Mouse (Mus musculus): ENCODE results near the gene Psmb2. TPM values are rescaled to one million over a fixed set of nuclear protein-coding genes. Genes with fewer than 3 reads are reported as not detected.

Gene Psmb2
- polyA plus RNA-seq (2014; fragmentation: Nextera tagmentation; extraction: Ambion mirVana), result 465 and 479 TPM in 2 replicates

- ATAC-seq (ENCODE audit: low read depth), result peak; percentile 98
- 4% methylated on average over 44 of the region's 48 CpGs for WGBS
- H3K4me1 ChIP-seq (ENCODE audit: control insufficient read depth, insufficient read depth, low read length), result peaks cover 6% of the 10 kb centered on the region; the same call in 1 of the 2 replicates
- peak; percentile 98 for DNase-seq (ENCODE audit: low spot score)
- H3K36me3 ChIP-seq (ENCODE audit: control insufficient read depth, insufficient read depth, low read length), result no peaks in the 10 kb centered on the region
- H3K9ac ChIP-seq (ENCODE audit: low read depth, low read length), result peak within 1 kb of the TSS; percentile 100
- H3K9me3 ChIP-seq (ENCODE audit: control insufficient read depth, low read length), result no peaks in the 10 kb centered on the region
- peak within 1 kb of the TSS; percentile 94 for H3K4me2 ChIP-seq (ENCODE audit: low read depth, low read length)
- H3K27me3 ChIP-seq (replicated peaks; ENCODE audit: control insufficient read depth, insufficient read depth, low read length), result no peaks in the 10 kb centered on the region
- peak within 1 kb of the TSS; percentile 100 for H3K4me3 ChIP-seq (ENCODE audit: low read depth, low read length)
- H3K27ac ChIP-seq (replicated peaks; ENCODE audit: low read depth, low read length), result peak within 1 kb of the TSS; percentile 75
These were observed at the start of gene Psmb2 for GRCm38 (mm10) chr4:126677054-126678003. Psmb2 (plus strand) TSS chr4:126677630.

- no peak for ATAC-seq (ENCODE audit: low read depth)
- no peak overlapping the region for H3K9ac ChIP-seq (ENCODE audit: low read depth, low read length)
These were observed 45.5 kb upstream of the Psmb2 start for GRCm38 (mm10) chr4:126631922-126632321.

GRCm38 (mm10) chr4:126632668-126633067 lies 44.8 kb upstream of the Psmb2 start:
- H3K27me3 ChIP-seq (replicated peaks; ENCODE audit: control insufficient read depth, insufficient read depth, low read length), result no peaks in the 10 kb centered on the region
- H3K36me3 ChIP-seq (ENCODE audit: control insufficient read depth, insufficient read depth, low read length), result no peaks in the 10 kb centered on the region
- H3K4me1 ChIP-seq (ENCODE audit: control insufficient read depth, insufficient read depth, low read length), result no peaks in the 10 kb centered on the region
- no peak overlapping the region for H3K27ac ChIP-seq (replicated peaks; ENCODE audit: low read depth, low read length)
- H3K4me2 ChIP-seq (ENCODE audit: low read depth, low read length), result no peak overlapping the region
- WGBS, result 65% methylated on average over 3 of the region's 3 CpGs
- no peaks in the 10 kb centered on the region for H3K9me3 ChIP-seq (ENCODE audit: control insufficient read depth, low read length)
- H3K4me3 ChIP-seq (ENCODE audit: low read depth, low read length), result no peak overlapping the region
- DNase-seq (ENCODE audit: low spot score) (no peak), ATAC-seq (ENCODE audit: low read depth) (no peak)
- no peak overlapping the region for H3K9ac ChIP-seq (ENCODE audit: low read depth, low read length)

More at GRCm38 (mm10) chr4:126631922-126632321, 45.5 kb upstream of the Psmb2 start:
- 37% methylated on average over 2 of the region's 2 CpGs for WGBS
- no peak overlapping the region for H3K4me2 ChIP-seq (ENCODE audit: low read depth, low read length)
- H3K36me3 ChIP-seq (ENCODE audit: control insufficient read depth, insufficient read depth, low read length), result no peaks in the 10 kb centered on the region
- no peaks in the 10 kb centered on the region for H3K4me1 ChIP-seq (ENCODE audit: control insufficient read depth, insufficient read depth, low read length)
- no peaks in the 10 kb centered on the region for H3K9me3 ChIP-seq (ENCODE audit: control insufficient read depth, low read length)
- H3K27ac ChIP-seq (replicated peaks; ENCODE audit: low read depth, low read length), result no peak overlapping the region
- no peak overlapping the region for H3K4me3 ChIP-seq (ENCODE audit: low read depth, low read length)
- H3K27me3 ChIP-seq (replicated peaks; ENCODE audit: control insufficient read depth, insufficient read depth, low read length), result no peaks in the 10 kb centered on the region
- DNase-seq (ENCODE audit: low spot score), result no peak

- DNase-seq (ENCODE audit: low spot score), result no peak
- Histone ChIP-seq H3K9me3 (ENCODE audit: control insufficient read depth, low read length) (no peaks in the 10 kb centered on the region), H3K4me3 (ENCODE audit: low read depth, low read length) (no peak overlapping the region), H3K4me2 (ENCODE audit: low read depth, low read length) (no peak overlapping the region), H3K9ac (ENCODE audit: low read depth, low read length) (0 out of 2 replicates have a peak overlapping the region, but pooled peaks have one; percentile 19), H3K36me3 (ENCODE audit: control insufficient read depth, insufficient read depth, low read length) (no peaks in the 10 kb centered on the region), H3K27ac (replicated peaks; ENCODE audit: low read depth, low read length) (no peak overlapping the region), H3K27me3 (replicated peaks; ENCODE audit: control insufficient read depth, insufficient read depth, low read length) (no peaks in the 10 kb centered on the region), H3K4me1 (ENCODE audit: control insufficient read depth, insufficient read depth, low read length) (no peaks in the 10 kb centered on the region)
- WGBS, result 15% methylated on average over 11 of the region's 11 CpGs
- ATAC-seq (ENCODE audit: low read depth), result no peak
These were observed 41.1 kb upstream of the Psmb2 start for GRCm38 (mm10) chr4:126636330-126636729.

GRCm38 (mm10) chr4:126637446-126637845 lies 40.0 kb upstream of the Psmb2 start:
- H3K27ac ChIP-seq (replicated peaks; ENCODE audit: low read depth, low read length), result no peak overlapping the region
- ATAC-seq (ENCODE audit: low read depth), result no peak
- no peak for DNase-seq (ENCODE audit: low spot score)
- H3K9me3 ChIP-seq (ENCODE audit: control insufficient read depth, low read length), result no peaks in the 10 kb centered on the region
- no peaks in the 10 kb centered on the region for H3K36me3 ChIP-seq (ENCODE audit: control insufficient read depth, insufficient read depth, low read length)
- no peaks in the 10 kb centered on the region for H3K4me1 ChIP-seq (ENCODE audit: control insufficient read depth, insufficient read depth, low read length)
- WGBS, result 60% methylated on average over 4 of the region's 4 CpGs
- H3K9ac ChIP-seq (ENCODE audit: low read depth, low read length), result no peak overlapping the region
- H3K27me3 ChIP-seq (replicated peaks; ENCODE audit: control insufficient read depth, insufficient read depth, low read length), result no peaks in the 10 kb centered on the region
- H3K4me3 ChIP-seq (ENCODE audit: low read depth, low read length), result no peak overlapping the region
- H3K4me2 ChIP-seq (ENCODE audit: low read depth, low read length), result no peak overlapping the region

GRCm38 (mm10) chr4:126639339-126639738 lies 38.1 kb upstream of the Psmb2 start:
- DNase-seq (ENCODE audit: low spot score) (no peak), ATAC-seq (ENCODE audit: low read depth) (no peak)
- Histone ChIP-seq H3K9ac (ENCODE audit: low read depth, low read length) (no peak overlapping the region), H3K4me2 (ENCODE audit: low read depth, low read length) (no peak overlapping the region), H3K4me1 (ENCODE audit: control insufficient read depth, insufficient read depth, low read length) (no peaks in the 10 kb centered on the region), H3K27me3 (replicated peaks; ENCODE audit: control insufficient read depth, insufficient read depth, low read length) (no peaks in the 10 kb centered on the region; the same call in 1 of the 2 replicates), H3K9me3 (ENCODE audit: control insufficient read depth, low read length) (no peaks in the 10 kb centered on the region), H3K4me3 (ENCODE audit: low read depth, low read length) (no peak overlapping the region), H3K27ac (replicated peaks; ENCODE audit: low read depth, low read length) (no peak overlapping the region), H3K36me3 (ENCODE audit: control insufficient read depth, insufficient read depth, low read length) (no peaks in the 10 kb centered on the region)
- 69% methylated on average over 7 of the region's 7 CpGs for WGBS

GRCm38 (mm10) chr4:126641901-126642300 lies 35.5 kb upstream of the Psmb2 start:
- Histone ChIP-seq H3K27ac (replicated peaks; ENCODE audit: low read depth, low read length) (no peak overlapping the region), H3K27me3 (replicated peaks; ENCODE audit: control insufficient read depth, insufficient read depth, low read length) (no peaks in the 10 kb centered on the region; the same call in 1 of the 2 replicates), H3K4me2 (ENCODE audit: low read depth, low read length) (no peak overlapping the region), H3K4me3 (ENCODE audit: low read depth, low read length) (no peak overlapping the region), H3K9ac (ENCODE audit: low read depth, low read length) (no peak overlapping the region), H3K4me1 (ENCODE audit: control insufficient read depth, insufficient read depth, low read length) (no peaks in the 10 kb centered on the region), H3K36me3 (ENCODE audit: control insufficient read depth, insufficient read depth, low read length) (no peaks in the 10 kb centered on the region), H3K9me3 (ENCODE audit: control insufficient read depth, low read length) (no peaks in the 10 kb centered on the region)
- no peak for ATAC-seq (ENCODE audit: low read depth)
- DNase-seq (ENCODE audit: low spot score), result no peak
- 49% methylated on average over 9 of the region's 9 CpGs for WGBS

GRCm38 (mm10) chr4:126643815-126644214 lies 33.6 kb upstream of the Psmb2 start:
- 72% methylated on average over 4 of the region's 4 CpGs for WGBS

More at GRCm38 (mm10) chr4:126643815-126644214, 33.6 kb upstream of the Psmb2 start:
- H3K36me3 ChIP-seq (ENCODE audit: control insufficient read depth, insufficient read depth, low read length), result no peaks in the 10 kb centered on the region
- H3K4me3 ChIP-seq (ENCODE audit: low read depth, low read length), result no peak overlapping the region
- no peaks in the 10 kb centered on the region; the same call in 1 of the 2 replicates for H3K27me3 ChIP-seq (replicated peaks; ENCODE audit: control insufficient read depth, insufficient read depth, low read length)
- ATAC-seq (ENCODE audit: low read depth) (no peak), DNase-seq (ENCODE audit: low spot score) (no peak)
- H3K9me3 ChIP-seq (ENCODE audit: control insufficient read depth, low read length), result no peaks in the 10 kb centered on the region
- H3K9ac ChIP-seq (ENCODE audit: low read depth, low read length), result no peak overlapping the region
- no peaks in the 10 kb centered on the region for H3K4me1 ChIP-seq (ENCODE audit: control insufficient read depth, insufficient read depth, low read length)
- no peak overlapping the region for H3K4me2 ChIP-seq (ENCODE audit: low read depth, low read length)
- H3K27ac ChIP-seq (replicated peaks; ENCODE audit: low read depth, low read length), result no peak overlapping the region
